Mouse (Mus musculus) frontal cortex, postnatal 36 days (tissue): ENCODE measurements at regions not wholly inside any gene's neighbourhood (a gene's known extent, or its start where the extent isn't known, plus 50 kb on each side); places are given as distances from the start of the nearest gene placed in this dataset.

Source experiments
- DNase-seq, 2 experiments: peaks; one replicate each; pipeline ENCODE4 v3.0.0; 2022; ENCODE audit warnings: low spot score in 2 of 2

DNA sequence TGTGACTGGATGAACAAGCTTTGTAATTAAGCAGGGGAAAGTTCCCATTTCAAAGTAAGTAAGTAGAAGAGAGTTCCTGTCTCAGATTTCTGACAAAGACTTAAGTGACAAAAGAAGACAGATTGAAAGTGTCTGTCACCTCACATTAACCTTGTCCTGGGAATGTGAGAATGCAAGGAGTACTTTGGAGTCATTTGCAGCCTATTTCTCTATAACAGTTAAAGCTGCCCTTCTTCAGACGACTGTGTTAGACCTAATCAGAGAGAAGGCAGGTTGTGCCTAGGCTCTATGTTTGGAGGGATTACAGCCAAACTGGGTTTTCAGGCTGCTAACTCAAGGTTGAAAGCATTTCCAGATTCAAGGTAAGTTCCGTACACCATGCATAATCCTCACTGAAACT, 446.5 kb downstream of the Pdgfc start:
- no peak for DNase-seq

DNA sequence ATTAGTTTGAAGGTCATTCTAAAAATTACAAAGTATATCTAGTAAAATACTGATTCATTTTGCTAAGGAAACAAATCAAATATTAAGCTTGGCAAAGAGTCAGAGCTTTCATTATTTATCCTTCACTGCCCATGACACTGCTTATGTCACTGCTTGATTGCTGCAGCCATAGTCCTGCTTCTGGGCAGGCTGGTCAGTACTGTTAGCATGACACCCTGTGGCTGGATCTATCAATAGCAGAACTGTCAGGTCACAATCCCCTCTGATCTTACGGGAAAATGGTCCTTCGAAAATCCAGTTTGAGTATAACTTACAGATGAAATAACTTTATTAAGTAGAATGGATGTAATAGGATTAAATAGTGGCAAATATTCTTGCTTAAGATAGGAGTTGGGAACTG, 447.1 kb downstream of the Pdgfc start:
- DNase-seq = no peak

DNA sequence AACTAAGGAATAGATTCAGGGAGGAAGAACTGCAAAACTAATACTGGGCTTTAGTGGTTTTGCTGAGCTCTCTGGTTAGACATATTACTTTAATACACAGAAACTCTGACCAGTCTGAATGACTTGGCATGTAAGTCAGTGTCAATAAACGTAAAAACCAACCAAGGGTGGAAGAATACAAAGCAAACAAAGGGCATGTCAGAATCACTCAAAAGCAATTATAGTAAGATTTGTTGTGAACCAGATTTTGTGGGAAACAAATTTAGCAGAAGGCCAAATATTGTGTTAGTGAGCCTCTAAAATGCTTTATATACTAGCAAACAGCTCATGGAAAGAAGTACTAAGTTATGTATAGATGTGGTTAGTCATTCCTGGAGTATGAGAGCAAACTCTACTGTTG, 427.1 kb upstream of the Ctso start:
- DNase-seq = no peak

DNA sequence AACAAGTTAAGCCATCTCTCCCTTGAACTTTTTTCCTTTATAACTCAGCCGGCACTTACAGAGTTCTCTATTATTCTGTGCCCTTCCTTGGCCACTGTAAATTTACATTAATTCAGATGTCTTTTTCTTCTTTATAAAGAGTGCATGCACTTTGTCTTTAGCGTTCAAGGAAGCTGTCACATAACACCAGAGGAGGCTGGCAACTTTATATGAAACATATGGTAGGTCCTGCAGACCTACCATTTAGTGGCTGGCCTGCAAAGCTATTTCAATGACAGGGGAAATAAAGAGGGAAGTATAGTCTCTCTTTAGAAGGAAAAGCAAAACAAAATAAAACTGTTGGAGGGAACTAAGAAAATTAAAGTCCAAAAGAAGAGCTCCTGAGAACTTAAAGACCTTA, 423.8 kb upstream of the Ctso start:
- no peak for DNase-seq

DNA sequence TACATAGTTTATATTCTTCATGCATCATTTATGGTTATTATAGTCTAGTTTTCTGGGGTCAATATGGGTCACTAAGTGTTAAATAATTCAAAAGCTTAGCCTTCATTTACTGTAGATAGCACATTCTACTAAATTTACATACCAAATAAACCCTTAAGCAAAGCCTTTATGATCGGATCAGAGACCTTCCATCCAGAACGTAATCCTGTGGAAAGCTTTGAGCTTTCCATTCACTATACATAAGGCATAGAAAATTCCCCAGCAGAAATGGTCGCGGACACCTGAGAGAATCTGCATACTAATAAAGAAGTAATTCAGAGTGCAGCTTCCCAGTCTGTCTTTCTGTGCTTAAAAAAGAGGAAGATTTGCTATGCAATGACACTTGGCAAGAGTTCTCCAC, 410.6 kb upstream of the Ctso start:
- DNase-seq = no peak

DNA sequence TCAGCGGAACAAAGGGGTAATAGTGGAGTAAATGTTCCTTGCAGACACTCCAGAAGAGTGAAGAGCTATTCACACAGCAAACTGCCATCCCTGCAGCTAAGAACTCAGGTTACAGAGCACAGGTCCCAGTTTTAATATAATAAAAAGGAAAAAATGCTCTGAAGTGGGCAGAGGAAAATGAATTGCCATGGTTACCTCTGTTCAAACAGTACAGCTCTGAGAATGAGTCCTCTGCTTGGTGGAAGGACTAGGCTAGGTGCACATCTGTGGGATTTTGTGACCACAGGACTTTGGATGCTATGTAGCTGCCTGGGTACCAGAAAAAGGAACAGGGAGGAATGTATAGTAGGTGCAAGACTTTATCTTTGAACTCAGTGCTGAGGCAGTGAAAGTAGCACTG, 401.5 kb upstream of the Ctso start:
- no peak for DNase-seq

DNA sequence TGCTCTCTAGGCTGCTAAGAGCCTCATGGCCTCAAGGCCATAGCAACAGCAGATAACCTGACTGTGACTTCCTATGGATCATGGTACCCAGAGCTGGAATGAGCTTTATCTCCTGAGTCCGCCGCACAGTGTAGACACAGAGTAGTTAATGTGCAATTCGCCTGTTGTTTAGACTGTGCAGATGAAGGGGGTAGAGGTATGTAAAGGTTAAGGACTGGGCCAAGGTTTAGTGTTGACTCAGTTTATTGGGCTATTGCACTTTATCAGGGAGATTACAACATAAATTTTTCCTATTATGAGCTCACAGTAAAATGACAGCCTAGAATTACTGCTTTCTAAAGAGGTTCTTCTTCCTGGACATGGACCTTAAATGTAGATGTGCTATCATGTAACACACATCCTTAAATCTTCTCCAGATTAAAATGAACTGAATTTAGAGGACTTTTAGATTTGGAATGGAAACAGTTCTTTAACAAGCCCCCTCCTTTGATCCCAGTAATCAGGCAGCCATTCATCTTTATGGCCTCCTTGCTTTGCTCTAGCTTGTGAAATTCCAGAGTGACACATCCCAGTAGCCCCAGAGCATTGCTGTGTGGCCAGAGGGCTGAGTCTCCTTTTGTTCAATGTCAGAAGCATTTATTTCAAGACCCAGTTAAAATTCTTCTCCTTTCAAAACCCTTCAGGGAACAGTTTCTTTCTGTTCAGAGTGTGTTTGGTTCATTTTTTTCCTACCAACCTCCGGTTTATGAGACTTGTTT, 396.8 kb upstream of the Ctso start:
- DNase-seq = no peak

DNA sequence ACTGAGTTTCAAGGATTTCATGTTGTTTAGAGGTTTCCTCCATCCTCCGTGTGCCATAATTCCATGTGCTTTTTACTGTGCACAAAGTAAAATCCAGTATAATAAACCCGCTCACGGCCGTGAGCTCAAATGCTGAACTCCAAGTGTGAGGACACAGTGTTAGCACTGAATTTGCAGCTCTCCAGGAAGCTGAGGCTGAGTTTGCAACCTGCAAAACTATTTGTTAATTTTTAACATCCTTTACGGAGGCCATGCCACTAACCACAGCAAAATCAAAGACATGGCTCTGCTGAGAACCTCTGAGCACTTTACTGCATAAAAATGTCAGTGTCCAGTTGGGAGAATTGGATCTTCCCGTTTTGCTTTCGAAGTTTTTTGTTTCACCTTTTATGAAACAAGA, 377.6 kb upstream of the Ctso start:
- DNase-seq = no peak

DNA sequence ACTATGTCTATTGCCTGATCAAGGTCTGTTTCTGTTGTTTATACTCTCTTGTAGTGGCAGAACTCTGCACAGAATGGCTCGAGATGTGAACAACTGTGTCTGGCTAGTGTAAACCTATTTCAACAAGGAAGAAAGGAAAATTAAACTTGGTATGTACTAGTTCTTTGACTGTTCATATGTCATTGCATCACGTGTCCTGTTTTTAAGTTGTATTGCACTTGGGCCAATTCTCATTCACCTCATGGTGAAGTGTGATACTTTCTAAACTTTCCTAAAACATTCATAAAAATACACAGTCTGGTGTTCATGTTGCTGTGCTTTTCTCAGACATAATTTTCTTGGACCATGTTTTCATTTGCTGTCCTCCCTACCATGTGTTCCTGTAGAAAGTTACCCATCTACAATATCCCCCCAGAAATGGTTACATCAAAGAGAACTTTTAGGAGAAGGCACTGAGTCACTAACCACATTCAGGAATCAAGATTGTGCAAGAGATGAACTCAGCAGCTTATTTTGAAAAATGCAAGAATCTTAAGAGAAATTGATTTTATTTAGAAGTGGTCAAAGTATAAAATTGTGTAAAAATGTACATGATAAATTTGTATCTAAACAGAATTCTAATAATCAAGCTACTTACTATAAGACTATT, 369.7 kb upstream of the Ctso start:
- no peak for DNase-seq

DNA sequence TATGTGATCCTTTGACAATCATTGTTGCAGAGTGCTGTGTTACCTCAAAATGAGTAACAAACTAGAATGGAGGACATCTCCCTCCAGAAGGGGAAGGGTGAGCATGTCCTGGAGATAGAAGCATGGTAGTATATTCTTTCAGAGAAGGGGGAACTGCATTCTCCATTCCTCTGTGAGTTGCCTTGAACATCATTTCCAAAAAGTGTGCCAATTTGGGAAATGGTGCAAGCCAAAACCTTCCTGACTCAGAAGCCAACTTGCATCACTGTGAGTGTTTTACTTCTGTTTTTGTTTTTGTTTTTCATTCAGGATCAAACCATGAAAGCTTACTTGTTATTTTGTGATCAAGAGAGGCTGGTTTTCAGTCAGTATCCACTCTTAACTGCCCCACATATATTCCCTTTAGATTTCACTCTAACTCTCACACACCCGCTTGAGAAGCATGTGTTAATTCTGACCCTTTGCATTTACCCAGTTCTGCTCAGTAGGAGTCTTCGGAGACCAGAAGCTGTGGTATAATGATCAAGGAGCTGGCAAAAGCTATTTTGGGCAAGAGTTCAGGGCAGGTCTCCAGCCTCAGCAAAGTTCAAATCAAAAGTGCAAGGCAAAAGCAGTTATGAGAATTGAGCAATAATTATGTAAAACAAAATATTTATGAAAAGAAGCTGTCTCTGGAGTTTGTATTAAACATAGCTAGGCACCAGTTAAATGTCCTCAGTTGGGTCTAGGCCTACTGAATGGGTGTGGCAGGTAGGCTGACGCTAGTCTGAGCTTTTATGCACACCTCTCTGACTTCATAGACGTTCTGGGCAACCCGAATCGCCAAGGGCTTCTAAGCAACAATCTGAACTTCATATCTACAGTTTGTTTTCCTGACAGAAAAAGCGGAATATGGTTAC, 368.3 kb upstream of the Ctso start:
- DNase-seq = no peak

DNA sequence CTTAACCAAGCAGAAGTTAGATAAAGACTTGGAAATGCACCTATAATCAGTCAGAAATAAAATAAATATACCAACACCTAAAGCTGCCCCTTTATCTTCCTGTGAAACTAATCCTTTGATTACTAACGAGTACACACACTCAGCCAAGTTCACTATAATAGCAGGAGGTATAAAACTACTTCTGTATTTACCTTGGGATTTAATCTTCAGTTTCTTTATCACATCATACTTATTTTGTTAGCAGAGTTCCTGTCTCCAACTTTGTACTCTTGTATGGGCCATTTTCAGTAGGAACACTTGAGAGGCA, 367.7 kb upstream of the Ctso start:
- DNase-seq = no peak

DNA sequence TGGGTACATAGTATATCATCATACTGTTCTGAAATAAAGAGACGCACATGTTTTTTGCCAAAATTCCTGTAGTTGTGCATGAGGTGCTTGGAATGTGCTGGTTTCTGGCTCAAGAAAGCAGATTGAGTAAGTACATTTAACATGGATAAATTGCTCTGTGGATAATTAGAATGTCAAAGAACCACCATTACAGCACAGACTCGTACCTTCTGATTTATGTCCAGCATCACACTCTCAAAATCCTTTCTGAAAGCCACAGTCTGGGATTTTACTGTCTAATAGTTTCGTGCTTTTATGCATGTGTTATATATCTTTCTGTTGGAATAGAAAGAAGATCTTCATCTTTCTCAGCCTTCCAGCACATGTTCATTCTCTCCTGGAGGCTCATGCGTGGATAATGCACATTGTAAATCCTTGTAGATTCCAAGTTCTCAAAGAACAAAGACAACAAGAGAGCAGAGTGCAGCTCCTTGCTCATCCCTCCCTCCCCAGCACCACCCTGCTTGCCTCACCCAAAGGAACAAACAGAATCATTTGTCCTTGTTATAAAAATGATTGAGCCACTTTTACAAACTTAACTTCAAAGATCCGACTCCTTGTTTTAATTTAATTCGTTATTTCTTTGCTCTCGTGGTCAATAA, 348.9 kb upstream of the Ctso start:
- DNase-seq = no peak

DNA sequence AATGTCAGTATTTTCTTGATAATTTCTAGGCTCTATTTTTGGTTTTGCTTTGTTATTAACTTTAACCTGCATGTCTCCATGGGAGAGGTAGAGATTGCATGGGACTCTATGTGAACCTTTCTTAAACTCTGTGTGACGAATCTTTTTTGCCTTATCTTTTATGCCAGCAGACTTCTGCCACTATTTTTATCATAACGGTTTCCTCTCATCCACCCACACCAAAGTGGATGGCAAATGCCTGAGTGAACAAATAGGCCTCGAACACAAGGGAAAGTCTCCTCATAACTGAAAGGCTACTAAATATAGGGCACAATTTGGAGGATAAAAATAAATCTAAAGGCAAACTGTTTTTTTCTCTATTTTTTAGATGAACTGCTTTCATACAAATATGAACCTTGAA, 343.3 kb upstream of the Ctso start:
- peak; percentile 5 to 53 for DNase-seq

DNA sequence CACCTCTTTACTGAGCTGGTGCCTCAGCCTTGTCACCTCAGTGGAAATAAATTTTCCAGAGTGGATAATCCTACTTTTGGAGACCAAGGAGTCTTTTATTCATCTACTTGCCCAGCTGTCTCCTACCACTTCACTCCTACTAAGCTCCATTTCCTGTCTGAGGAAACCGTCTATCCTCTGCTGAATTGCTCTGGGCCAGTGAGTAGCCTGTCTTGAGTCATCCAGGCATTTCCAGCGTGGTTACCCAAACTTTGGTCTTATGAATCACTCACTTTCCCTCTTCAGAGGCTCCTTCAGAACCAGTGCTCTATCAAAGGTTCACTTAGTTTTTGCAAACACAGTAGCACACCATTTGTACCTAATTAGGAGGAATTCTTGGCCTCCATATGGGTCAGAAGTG, 303.2 kb upstream of the Ctso start:
- no peak for DNase-seq

DNA sequence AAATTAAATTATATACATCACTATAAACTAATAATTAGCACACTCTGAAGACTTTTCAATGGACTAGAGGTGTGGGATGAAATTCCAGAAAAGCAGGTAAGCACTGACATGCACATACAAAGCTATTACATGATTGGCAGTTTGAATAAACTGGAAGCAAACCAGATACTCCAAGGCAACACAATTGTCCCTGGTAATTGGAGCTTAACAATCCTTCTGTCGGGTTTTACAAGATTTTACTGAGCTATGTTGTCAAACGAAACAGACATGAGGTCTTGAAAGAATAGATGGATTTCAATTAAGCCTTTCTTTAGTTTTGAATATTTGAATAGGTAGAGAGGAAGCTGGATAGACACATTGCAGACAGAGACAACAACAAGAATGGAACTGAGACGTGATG, 273.9 kb upstream of the Ctso start:
- DNase-seq = no peak

DNA sequence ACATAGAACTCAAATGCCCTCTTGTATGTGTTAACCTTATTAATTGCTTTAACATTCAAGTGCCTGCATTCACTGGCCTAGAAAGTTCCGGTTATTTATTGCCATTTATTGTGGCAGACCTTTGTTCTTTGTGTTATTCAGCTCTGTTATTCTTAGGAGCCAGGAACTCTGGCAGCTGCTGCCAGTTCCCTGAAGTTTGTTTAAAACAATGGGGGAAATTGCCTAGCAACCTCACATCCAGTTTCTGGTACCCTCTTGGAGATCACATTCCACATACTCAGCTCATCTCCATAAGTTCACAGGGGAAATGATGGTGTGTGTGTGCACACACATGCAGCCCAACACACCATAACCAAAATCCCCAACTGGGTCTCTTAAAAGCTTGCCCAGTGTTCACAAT, 270.8 kb upstream of the Ctso start:
- DNase-seq = no peak

DNA sequence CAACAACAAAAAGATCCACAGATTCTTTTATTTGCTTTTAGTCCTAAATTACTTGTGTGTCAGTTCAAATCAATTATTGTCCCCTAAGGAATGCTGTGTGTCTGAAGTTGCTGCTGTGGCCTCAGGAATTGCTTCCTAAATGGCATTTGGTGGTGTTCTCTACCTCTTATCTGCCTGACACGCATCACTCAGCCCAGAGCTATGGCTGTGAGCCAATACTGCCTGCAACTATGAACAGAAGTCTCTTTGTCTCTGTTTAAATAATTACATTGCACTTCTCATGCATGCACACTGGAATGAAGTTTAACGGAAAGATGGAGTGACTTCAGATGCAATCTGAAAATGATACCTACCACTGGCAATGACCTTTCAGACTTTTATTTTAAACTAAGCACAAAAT, 266.1 kb upstream of the Ctso start:
- no peak for DNase-seq

DNA sequence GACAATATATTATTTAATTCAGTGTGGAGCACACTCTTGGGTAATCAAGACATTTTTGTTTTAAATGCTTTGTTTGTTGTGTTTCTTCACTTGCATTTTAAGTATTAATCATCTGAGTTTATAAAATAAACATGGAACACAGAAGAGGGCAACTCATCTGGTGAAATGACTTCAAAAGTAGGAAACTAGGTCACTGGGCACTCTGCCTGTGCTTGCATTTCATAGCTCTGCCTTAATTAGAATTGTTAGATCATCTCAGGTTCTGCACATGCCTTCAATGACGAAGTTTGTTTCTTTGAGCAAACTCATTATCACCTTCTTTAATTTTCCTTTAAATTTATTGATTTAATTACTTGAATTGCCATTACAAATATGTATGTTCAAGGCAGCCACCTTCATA, 255.8 kb upstream of the Ctso start:
- DNase-seq = peak in 1 of 2 experiments; percentile 24

DNA sequence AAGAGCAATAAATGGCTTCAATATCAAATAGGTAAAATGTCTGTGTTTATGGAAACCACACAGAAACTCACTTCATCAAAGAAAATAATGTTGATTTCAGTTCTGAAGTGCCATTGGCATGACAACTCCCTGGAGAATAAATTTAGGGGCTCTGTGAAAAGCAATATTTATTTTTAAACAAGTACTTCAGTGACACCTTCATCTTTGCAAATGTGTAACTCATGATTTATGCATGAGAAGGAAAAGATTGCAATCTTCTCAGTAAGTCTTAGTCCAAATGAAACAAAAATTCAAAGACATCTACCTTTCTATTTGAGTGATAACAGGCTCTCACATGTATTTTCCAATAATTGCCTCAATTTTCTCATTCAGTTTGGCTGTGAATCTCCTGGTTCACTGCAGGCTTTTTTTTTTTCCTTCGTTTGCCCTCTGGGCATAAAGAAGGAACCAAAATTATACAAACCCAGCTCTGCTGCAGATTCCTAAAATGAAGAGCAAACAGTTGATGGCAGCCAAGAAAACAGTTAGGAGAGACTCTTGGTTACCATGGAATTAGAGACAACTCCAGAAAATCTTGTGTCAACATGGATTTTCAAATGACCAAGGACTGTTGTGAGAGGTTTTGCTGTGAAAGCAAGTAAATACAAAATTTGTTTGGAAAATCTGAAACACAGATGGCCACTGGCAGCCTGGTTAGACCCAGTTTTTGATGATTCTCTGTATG, 230.3 kb upstream of the Ctso start:
- peak in 1 of 2 experiments; percentile 28 for DNase-seq

DNA sequence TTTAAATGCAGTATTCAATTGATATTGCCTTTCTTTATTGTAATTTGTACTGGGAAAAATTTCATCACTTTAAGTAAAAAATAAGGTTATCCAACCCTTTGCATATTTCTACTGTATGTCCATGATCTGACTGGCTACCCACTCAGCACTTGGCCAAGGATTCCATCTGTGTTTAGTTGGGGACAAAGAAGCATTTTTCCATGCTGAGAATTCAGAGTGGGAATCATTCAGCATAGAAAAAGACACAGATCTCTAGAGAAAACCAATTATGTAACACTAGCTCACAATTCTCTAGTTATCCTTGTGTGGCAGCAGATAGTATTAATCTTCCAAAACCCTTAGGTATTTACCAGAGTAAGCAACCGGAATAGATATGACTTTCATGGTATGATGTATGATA, 213.5 kb upstream of the Ctso start:
- no peak for DNase-seq

DNA sequence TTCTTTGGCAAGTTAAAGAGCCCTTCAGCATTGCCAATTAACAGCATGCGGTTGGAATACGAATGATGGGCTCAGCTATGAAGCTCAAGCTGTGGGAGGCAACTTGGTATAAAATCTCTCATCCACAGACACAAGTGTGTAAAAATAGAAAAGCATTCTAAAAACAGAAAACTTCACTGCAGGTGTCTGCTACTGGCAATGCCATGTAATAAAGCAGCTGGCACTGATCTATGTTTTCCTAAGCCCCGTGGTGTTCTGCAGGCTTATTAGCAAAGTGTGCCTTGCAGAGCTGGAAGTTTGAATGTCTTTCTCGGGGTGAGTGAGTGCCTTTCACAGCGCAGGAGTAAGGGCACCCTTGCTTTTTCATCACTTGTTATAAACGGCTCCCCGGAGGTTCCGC, 196.9 kb upstream of the Ctso start:
- peak in 1 of 2 experiments; percentile 45 for DNase-seq

DNA sequence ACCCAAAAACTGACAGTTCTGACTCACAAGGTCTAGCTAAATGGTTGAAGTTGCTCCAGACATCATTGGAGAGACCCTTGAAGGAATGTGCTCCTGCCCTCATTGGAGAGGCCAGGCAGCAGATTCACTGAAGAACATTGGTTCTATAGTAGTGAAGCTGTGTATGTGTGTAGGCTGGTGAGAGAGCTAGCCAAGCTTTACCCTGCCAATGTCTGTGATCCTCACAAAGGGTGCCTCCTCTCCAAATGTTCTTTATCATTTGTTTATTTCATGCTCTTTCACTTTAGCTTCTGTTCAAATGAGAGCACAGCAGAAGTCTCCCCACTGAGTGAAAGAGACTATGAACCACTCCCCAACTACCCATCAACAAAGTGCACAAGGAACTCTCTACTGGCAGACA, 195.6 kb upstream of the Ctso start:
- DNase-seq = no peak
